Mouse (Mus musculus) kidney, adult 2 months (tissue): ENCODE data around the gene Dusp1. TPM values are rescaled to one million over a fixed set of nuclear protein-coding genes. Genes with fewer than 3 reads are reported as not detected.
A peak's percentile ranks its signal among the peaks of the same experiment; 100 is the strongest.

ENCODE experiments used
- DNase-seq: peaks from one replicate; pipeline ENCODE4 v3.0.0; 2021
- H3K27ac ChIP-seq: fragments of 200-500 bp; 2 replicates; pipeline ENCODE4 v1.5.1; 2012; ENCODE audit warnings: low read depth, low read length, control low read depth, inconsistent platforms; ENCODE audit not compliant: insufficient read depth
- H3K27me3 ChIP-seq: fragments of 200-500 bp; replicated peaks from 2 replicates; pipeline ENCODE4 v1.6.1; 2012; ENCODE audit warnings: mild to moderate bottlenecking, moderate library complexity, low read length, inconsistent platforms; ENCODE audit not compliant: control insufficient read depth, insufficient read depth
- H3K36me3 ChIP-seq: fragments of 200-500 bp; 2 replicates; pipeline ENCODE4 v1.6.1; 2012; ENCODE audit warnings: mild to moderate bottlenecking, moderate library complexity, low read length, inconsistent platforms; ENCODE audit not compliant: control insufficient read depth, insufficient read depth
- H3K4me1 ChIP-seq: fragments of 200-500 bp; 2 replicates; pipeline ENCODE4 v1.6.1; 2011; ENCODE audit warnings: low read length; ENCODE audit not compliant: control insufficient read depth, insufficient read depth
- H3K4me3 ChIP-seq: fragments of 200-500 bp; 2 replicates; pipeline ENCODE4 v1.5.1; 2011; ENCODE audit warnings: mild to moderate bottlenecking, low read depth, low read length, control low read depth; ENCODE audit not compliant: insufficient read depth
- CTCF ChIP-seq: fragments of 200-500 bp; conservative IDR thresholded peaks from 2 replicates; pipeline ENCODE4 v1.5.1; 2011; ENCODE audit warnings: low read depth, mild to moderate bottlenecking, control low read depth, low read length, moderate library complexity, mixed read lengths; ENCODE audit not compliant: insufficient read depth, insufficient read length
- POLR2A ChIP-seq: fragments of 200-500 bp; IDR thresholded peaks from one replicate; pipeline ENCODE4 v1.6.1; 2011; ENCODE audit warnings: low read depth, low read length, control low read depth
- WGBS: fragments of 180-500 bp; shearing (Covaris S2); methylation state at CpG from one replicate; pipeline ENCODE4 v1.1.7; 2018; 5-methylcytosine and 5-hydroxymethylcytosine counted together
- polyA plus RNA-seq: library from polyadenylated mRNA; depleted of rRNA; stranded (reverse); fragments of >200 nt; gene quantifications from 2 replicates; pipeline ENCODE4 v1.2.3, GENCODE M21; 2012

The Dusp1 gene
- polyA plus RNA-seq, 1 experiment: 52.4 TPM

DNA sequence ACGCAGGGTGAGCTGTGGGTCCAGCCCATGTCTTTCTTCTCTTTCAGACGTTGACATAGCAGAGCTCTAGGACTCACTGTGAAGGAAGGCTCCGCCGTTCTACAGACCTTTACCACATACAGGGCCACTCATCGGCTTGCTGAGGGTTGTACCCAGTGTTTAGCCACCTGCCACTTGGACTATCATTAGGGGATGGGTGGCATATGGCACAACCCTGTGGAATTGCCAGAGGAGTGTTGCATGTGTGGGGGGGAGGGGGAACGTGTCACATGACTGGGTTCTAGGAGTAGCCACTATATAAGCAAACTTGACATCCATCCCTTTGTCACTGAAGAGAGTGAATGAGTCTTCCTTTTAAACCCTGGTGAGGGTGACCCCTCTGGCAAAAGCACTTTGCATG, 1.5 kb upstream of the Dusp1 start:
- TF ChIP-seq CTCF (no peak), POLR2A (no peak)
- H3K36me3 ChIP-seq: no peaks in the 10 kb centered on the region
- no peaks in the 10 kb centered on the region for H3K27me3 ChIP-seq
- no peak overlapping the region for H3K27ac ChIP-seq
- no peak for DNase-seq
- no peak overlapping the region for H3K4me3 ChIP-seq
- H3K4me1 ChIP-seq: peaks cover 16% of the 10 kb centered on the region
- 82% methylated on average over 6 of the region's 6 CpGs for WGBS

GRCm38 (mm10) chr17:26562292-26562691, 364 bp upstream of the Dusp1 start:
- no peak overlapping the region for H3K27ac ChIP-seq
- H3K4me3 ChIP-seq: peak overlapping the region; percentile 80
- peaks cover 16% of the 10 kb centered on the region for H3K4me1 ChIP-seq
- no peak for DNase-seq
- WGBS: 57% methylated on average over 4 of the region's 4 CpGs
- TF ChIP-seq POLR2A (no peak), CTCF (no peak)
- no peaks in the 10 kb centered on the region for H3K36me3 ChIP-seq
- no peaks in the 10 kb centered on the region for H3K27me3 ChIP-seq

DNA sequence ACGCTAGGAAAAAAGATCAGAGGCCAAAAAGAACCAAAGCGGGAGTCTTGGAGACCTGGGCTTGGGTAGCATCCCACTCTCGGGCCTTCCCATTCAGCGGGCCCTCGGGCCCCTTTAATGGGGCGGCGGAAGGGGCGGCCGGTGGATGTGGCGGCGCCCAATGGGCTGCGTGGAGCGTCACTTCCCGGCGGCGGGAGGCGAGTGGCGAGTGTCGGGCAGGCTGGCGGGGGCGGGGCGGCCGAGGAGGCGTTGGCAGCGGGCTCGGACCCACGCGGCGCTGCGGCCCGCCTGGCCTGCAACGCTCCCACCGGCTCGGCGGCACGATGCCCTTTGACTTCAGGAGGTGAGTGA, 663 bp downstream of the Dusp1 start, which contains the start of gene Ergic1:
Gene Ergic1, plus strand, starts transcription at position 200 of the 351 bp plus-strand sequence.
- WGBS: under 1% methylated on average over 36 of the region's 36 CpGs
- peaks cover 16% of the 10 kb centered on the region for H3K4me1 ChIP-seq
- H3K27me3 ChIP-seq: no peaks in the 10 kb centered on the region
- DNase-seq: peak; percentile 95
- no peaks in the 10 kb centered on the region for H3K36me3 ChIP-seq
- H3K4me3 ChIP-seq: peak within 1 kb of the TSS; percentile 80
- peak within 1 kb of the TSS; percentile 65 for H3K27ac ChIP-seq
- TF ChIP-seq POLR2A (no peak), CTCF (no peak)

- no peaks in the 10 kb centered on the region for H3K27me3 ChIP-seq
- DNase-seq: peak; percentile 32
- H3K4me3 ChIP-seq: peak overlapping the region; percentile 68
- TF ChIP-seq CTCF: no peak
- TF ChIP-seq POLR2A: no peak
- 23% methylated on average over 9 of the region's 9 CpGs for WGBS
- H3K4me1 ChIP-seq: peaks cover 16% of the 10 kb centered on the region
- peak overlapping the region; percentile 65 for H3K27ac ChIP-seq
- no peaks in the 10 kb centered on the region for H3K36me3 ChIP-seq
These were observed 1.2 kb downstream of the Dusp1 start for GRCm38 (mm10) chr17:26560526-26561289.

DNA sequence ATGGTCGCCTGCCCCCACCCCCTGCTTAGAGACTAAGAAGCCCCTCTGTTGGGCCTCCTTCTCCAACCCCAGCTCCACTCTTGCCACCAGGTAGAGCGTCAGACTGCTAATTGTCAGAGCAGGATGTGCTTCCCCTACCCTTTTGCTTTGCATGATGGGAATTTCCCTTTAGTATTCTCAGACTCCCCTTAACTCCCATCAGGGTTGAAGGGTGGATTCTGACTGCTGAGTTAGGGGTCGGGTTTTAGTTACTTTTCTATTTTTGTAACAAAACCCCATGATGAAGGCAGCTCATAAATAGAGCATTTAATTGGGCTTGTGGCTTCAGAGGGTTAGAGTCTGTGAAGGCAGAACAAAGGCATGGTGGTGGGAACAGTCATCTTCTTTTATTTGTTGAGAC, 8.9 kb downstream of the Dusp1 start:
- H3K4me1 ChIP-seq: no peaks in the 10 kb centered on the region
- DNase-seq: no peak
- WGBS: 71% methylated on average over 3 of the region's 3 CpGs
- TF ChIP-seq POLR2A (no peak), CTCF (no peak)
- no peak overlapping the region for H3K4me3 ChIP-seq
- no peaks in the 10 kb centered on the region for H3K27me3 ChIP-seq
- no peak overlapping the region for H3K27ac ChIP-seq
- H3K36me3 ChIP-seq: no peaks in the 10 kb centered on the region

- Histone ChIP-seq H3K27me3 (no peaks in the 10 kb centered on the region), H3K36me3 (no peaks in the 10 kb centered on the region), H3K4me3 (no peak overlapping the region), H3K4me1 (no peaks in the 10 kb centered on the region; the same call in 1 of the 2 replicates), H3K27ac (no peak overlapping the region)
- TF ChIP-seq POLR2A (no peak), CTCF (no peak)
- DNase-seq: no peak
- WGBS: 95% methylated on average over 6 of the region's 6 CpGs
These were observed 10.8 kb downstream of the Dusp1 start for GRCm38 (mm10) chr17:26551104-26551503.

- Histone ChIP-seq H3K27ac (peak overlapping the region; percentile 56), H3K4me3 (no peak overlapping the region), H3K36me3 (no peaks in the 10 kb centered on the region), H3K27me3 (no peaks in the 10 kb centered on the region), H3K4me1 (no peaks in the 10 kb centered on the region; the same call in 1 of the 2 replicates)
- WGBS: 28% methylated on average over 12 of the region's 12 CpGs
- peak; percentile 72 for DNase-seq
- TF ChIP-seq POLR2A (no peak), CTCF (no peak)
These were observed 12.6 kb downstream of the Dusp1 start for GRCm38 (mm10) chr17:26549148-26549809.
